Mouse (Mus musculus): Measurements from ENCODE around the gene Acss2.

The Acss2 gene

GRCm38 (mm10) chr2:155628519-155628918, 110.8 kb downstream of the Acss2 start:
- DNase-seq (ENCODE audit: low read depth, low spot score) = no peak

GRCm38 (mm10) chr2:155629231-155629661, 111.5 kb downstream of the Acss2 start:
- no peak for DNase-seq (ENCODE audit: low read depth, low spot score)

- no peak for DNase-seq (ENCODE audit: low read depth, low spot score)
Measured at GRCm38 (mm10) chr2:155630153-155630552, 112.4 kb downstream of the Acss2 start.

- DNase-seq (ENCODE audit: low read depth, low spot score) = no peak
Measured at GRCm38 (mm10) chr2:155630590-155631416, 113.1 kb downstream of the Acss2 start.

GRCm38 (mm10) chr2:155632138-155632936, 114.6 kb downstream of the Acss2 start:
- DNase-seq (ENCODE audit: low read depth, low spot score) = no peak

- no peak for DNase-seq (ENCODE audit: low read depth, low spot score)
Measured at GRCm38 (mm10) chr2:155633121-155633520, 115.4 kb downstream of the Acss2 start.

- DNase-seq (ENCODE audit: low read depth, low spot score) = no peak
Measured at GRCm38 (mm10) chr2:155633731-155634130, 116.0 kb downstream of the Acss2 start.

- DNase-seq (ENCODE audit: low read depth, low spot score) = no peak
Measured at GRCm38 (mm10) chr2:155634562-155634961, 116.8 kb downstream of the Acss2 start.

Measured in WW6 (cell line).